Mouse (Mus musculus): ENCODE data around the gene Rph3a. TPM values are rescaled to one million over a fixed set of nuclear protein-coding genes. Genes with fewer than 3 reads are reported as not detected.

The Rph3a gene
- polyA plus RNA-seq, 1 experiment from 2014 or later: 0.13 TPM

DNA sequence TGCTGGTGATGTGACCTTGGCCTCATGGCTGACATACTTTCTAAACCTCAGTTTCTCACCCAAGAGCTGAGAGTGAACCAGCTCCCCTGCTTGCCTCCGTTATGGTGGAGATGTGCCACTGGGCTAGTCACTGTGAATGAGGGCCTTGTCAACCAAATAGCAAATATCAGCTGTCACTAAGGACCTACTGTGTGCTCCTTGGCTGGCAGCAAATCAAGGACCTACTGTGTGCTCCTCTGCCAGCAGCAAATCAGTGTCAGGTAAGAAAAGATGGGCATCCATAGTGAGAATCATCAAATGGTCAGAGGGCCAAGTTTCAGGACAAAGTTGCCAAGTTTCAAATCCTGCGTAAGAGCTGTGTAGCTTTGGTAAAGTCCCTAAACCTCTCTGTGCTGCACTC, 4.6 kb upstream of the Rph3a start:
- no peak overlapping the region for H3K4me2 ChIP-seq (ENCODE audit: low read depth, low read length)
- 0 out of 2 replicates have a peak, but pooled peaks cover 2% of the 10 kb centered on the region for H3K27me3 ChIP-seq (replicated peaks; ENCODE audit: control insufficient read depth, insufficient read depth, low read length)
- WGBS: 91% methylated on average over 2 of the region's 2 CpGs
- no peak overlapping the region for H3K9ac ChIP-seq (ENCODE audit: low read depth, low read length)
- no peak for ATAC-seq
- no peaks in the 10 kb centered on the region for H3K4me1 ChIP-seq (ENCODE audit: control insufficient read depth, insufficient read depth, low read length)
- no peaks in the 10 kb centered on the region for H3K9me3 ChIP-seq (ENCODE audit: control insufficient read depth, low read length)
- no peak overlapping the region for H3K27ac ChIP-seq (ENCODE audit: low read length)
- H3K4me3 ChIP-seq (ENCODE audit: low read length): no peak overlapping the region
- H3K36me3 ChIP-seq (ENCODE audit: control insufficient read depth, insufficient read depth, low read length): no peaks in the 10 kb centered on the region

DNA sequence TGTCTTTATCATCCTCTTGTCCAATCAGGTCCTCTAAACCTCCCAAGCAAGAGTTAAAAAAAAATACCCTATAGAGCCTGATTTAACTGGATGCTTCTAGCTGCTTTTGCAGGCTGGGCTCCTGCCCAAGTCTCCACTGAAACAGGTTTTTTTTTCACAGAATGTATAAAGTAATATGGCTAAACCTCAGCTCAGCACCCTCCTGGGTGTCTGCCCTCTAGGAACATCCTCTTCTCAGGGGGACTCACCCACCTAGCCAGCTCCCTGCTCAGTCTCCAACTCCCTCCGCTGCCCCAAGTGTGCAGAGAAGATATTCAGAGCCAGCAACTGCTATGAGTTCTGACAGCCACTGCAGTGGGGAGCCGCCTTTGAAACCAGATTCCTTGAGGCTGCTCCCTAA, 2.1 kb upstream of the Rph3a start:
- H3K27me3 ChIP-seq (replicated peaks; ENCODE audit: control insufficient read depth, insufficient read depth, low read length): peaks cover 6% of the 10 kb centered on the region; the same call in 1 of the 2 replicates
- no peak overlapping the region for H3K4me2 ChIP-seq (ENCODE audit: low read depth, low read length)
- WGBS: 18% methylated on average over 2 of the region's 2 CpGs
- no peaks in the 10 kb centered on the region for H3K4me1 ChIP-seq (ENCODE audit: control insufficient read depth, insufficient read depth, low read length)
- H3K27ac ChIP-seq (ENCODE audit: low read length): no peak overlapping the region
- no peaks in the 10 kb centered on the region for H3K9me3 ChIP-seq (ENCODE audit: control insufficient read depth, low read length)
- no peak for ATAC-seq
- no peak overlapping the region for H3K9ac ChIP-seq (ENCODE audit: low read depth, low read length)
- H3K36me3 ChIP-seq (ENCODE audit: control insufficient read depth, insufficient read depth, low read length): no peaks in the 10 kb centered on the region
- H3K4me3 ChIP-seq (ENCODE audit: low read length): no peak overlapping the region

DNA sequence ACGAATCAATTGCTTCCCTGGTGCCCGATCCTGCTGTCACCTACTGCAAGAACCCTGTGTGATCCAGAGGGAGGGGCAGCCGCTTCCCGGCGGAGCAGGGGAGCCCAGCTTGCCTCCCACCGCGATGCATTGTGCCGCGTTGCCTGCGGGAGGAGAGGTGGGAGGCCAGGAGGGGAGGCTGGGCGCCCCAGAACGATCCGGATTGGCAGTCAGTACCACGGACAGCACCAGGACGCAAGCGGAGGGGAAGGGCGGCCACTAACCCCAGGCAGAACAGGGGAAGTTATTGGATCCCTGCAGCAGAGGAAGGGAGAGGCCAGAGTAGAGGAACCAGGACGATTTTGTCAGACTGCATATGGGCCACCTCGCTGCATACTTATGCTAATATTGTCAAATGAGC, 486 bp downstream of the Rph3a start:
- H3K9ac ChIP-seq (ENCODE audit: low read depth, low read length): no peak overlapping the region
- H3K4me2 ChIP-seq (ENCODE audit: low read depth, low read length): no peak overlapping the region
- under 1% methylated on average over 19 of the region's 19 CpGs for WGBS
- H3K4me3 ChIP-seq (ENCODE audit: low read length): no peak overlapping the region
- no peaks in the 10 kb centered on the region for H3K9me3 ChIP-seq (ENCODE audit: control insufficient read depth, low read length)
- ATAC-seq: no peak
- H3K27ac ChIP-seq (ENCODE audit: low read length): no peak overlapping the region
- peaks cover 6% of the 10 kb centered on the region; the same call in 1 of the 2 replicates for H3K27me3 ChIP-seq (replicated peaks; ENCODE audit: control insufficient read depth, insufficient read depth, low read length)
- no peaks in the 10 kb centered on the region for H3K4me1 ChIP-seq (ENCODE audit: control insufficient read depth, insufficient read depth, low read length)
- H3K36me3 ChIP-seq (ENCODE audit: control insufficient read depth, insufficient read depth, low read length): no peaks in the 10 kb centered on the region

DNA sequence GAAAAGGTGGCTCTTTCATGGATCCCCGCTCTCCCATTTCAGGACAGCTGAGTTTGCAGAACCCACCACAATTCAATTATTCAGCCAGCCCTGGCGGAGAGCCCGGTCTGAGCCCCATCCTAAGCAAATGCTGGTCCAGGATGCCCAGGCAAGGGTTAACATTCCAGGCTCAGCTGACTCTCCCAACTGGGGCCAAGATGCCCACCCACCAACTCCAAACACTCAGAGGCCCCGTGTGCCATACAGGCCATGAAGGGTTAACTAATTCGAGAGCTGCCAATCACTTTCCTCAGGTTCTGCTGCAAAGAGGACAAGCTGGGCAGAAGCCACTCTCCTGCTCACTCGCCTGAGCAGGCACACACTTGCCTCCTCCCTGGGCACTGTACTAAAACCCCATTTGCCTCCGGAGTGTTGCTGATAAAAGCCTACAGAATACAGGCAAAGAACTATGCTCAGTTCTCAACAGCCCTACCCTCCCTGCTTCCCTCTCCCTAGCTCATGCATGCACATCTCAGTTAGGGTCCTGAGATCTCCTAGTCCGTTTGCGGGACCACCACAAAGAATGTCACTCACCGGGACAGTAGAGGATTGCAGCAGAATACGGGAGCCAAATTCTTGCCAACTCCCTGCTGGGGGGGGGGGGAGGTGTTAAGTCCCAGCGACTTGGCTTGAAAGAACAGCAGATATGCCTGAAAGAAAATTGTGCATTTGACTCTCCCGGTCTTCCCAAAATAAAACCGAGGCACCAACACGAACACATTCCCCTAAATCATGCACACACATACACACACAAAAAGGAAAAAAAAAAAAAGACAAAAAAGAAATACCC, 1.3 kb downstream of the Rph3a start:
- no peak for ATAC-seq
- H3K36me3 ChIP-seq (ENCODE audit: control insufficient read depth, insufficient read depth, low read length): no peaks in the 10 kb centered on the region
- 16% methylated on average over 15 of the region's 15 CpGs for WGBS
- no peak overlapping the region for H3K27ac ChIP-seq (ENCODE audit: low read length)
- no peak overlapping the region for H3K9ac ChIP-seq (ENCODE audit: low read depth, low read length)
- H3K4me1 ChIP-seq (ENCODE audit: control insufficient read depth, insufficient read depth, low read length): no peaks in the 10 kb centered on the region
- H3K4me2 ChIP-seq (ENCODE audit: low read depth, low read length): no peak overlapping the region
- peaks cover 4% of the 10 kb centered on the region; the same call in 1 of the 2 replicates for H3K27me3 ChIP-seq (replicated peaks; ENCODE audit: control insufficient read depth, insufficient read depth, low read length)
- no peak overlapping the region for H3K4me3 ChIP-seq (ENCODE audit: low read length)
- no peaks in the 10 kb centered on the region for H3K9me3 ChIP-seq (ENCODE audit: control insufficient read depth, low read length)

DNA sequence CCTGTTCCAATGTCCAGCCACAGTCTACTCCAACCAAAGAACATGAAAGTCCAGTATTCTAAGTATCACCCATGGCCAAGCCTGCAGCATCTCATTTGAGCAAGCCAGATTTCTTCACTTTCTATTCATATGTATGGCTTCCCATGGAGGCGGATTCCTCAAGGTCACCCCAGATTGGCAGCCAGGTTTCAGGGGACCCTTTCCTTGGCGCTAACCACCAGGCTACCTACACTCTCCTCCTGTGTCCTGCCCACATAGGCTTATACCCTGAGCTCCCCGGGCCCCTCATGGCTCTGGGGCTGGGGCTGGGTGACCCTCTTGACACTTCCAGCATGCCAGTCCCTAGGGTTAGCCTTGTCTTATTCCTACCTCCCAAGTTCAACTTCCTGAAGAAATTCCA, 2.3 kb downstream of the Rph3a start:
- Histone ChIP-seq H3K4me3 (ENCODE audit: low read length) (no peak overlapping the region), H3K9me3 (ENCODE audit: control insufficient read depth, low read length) (no peaks in the 10 kb centered on the region), H3K27me3 (replicated peaks; ENCODE audit: control insufficient read depth, insufficient read depth, low read length) (peaks cover 4% of the 10 kb centered on the region; the same call in 1 of the 2 replicates), H3K36me3 (ENCODE audit: control insufficient read depth, insufficient read depth, low read length) (no peaks in the 10 kb centered on the region), H3K9ac (ENCODE audit: low read depth, low read length) (no peak overlapping the region), H3K4me1 (ENCODE audit: control insufficient read depth, insufficient read depth, low read length) (no peaks in the 10 kb centered on the region), H3K27ac (ENCODE audit: low read length) (no peak overlapping the region), H3K4me2 (ENCODE audit: low read depth, low read length) (no peak overlapping the region)
- 76% methylated on average over 3 of the region's 3 CpGs for WGBS
- no peak for ATAC-seq

DNA sequence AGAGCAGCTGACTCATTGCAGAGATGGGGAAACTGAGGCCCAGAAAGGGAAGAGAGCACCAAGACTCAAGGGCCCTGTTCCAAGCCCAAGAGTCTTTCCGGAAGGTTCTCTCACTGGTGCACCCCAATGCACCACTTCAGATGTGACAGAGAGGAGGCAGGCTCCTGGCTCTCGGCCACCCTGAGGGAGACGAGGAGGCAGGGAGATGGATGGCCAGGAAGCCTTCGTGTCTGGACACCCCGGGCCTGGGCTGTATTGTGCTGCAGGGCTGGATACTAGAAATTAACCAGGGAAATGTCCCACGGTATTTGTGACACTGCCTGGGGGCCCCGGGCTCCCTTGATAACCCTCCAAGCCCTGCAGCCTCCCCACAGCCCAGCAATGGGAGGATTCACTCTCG, 2.8 kb downstream of the Rph3a start:
- ATAC-seq: no peak
- Histone ChIP-seq H3K4me2 (ENCODE audit: low read depth, low read length) (no peak overlapping the region), H3K9me3 (ENCODE audit: control insufficient read depth, low read length) (no peaks in the 10 kb centered on the region), H3K27ac (ENCODE audit: low read length) (no peak overlapping the region), H3K27me3 (replicated peaks; ENCODE audit: control insufficient read depth, insufficient read depth, low read length) (peaks cover 4% of the 10 kb centered on the region; the same call in 1 of the 2 replicates), H3K4me1 (ENCODE audit: control insufficient read depth, insufficient read depth, low read length) (no peaks in the 10 kb centered on the region), H3K9ac (ENCODE audit: low read depth, low read length) (no peak overlapping the region), H3K36me3 (ENCODE audit: control insufficient read depth, insufficient read depth, low read length) (no peaks in the 10 kb centered on the region), H3K4me3 (ENCODE audit: low read length) (no peak overlapping the region)
- WGBS: 73% methylated on average over 8 of the region's 8 CpGs

DNA sequence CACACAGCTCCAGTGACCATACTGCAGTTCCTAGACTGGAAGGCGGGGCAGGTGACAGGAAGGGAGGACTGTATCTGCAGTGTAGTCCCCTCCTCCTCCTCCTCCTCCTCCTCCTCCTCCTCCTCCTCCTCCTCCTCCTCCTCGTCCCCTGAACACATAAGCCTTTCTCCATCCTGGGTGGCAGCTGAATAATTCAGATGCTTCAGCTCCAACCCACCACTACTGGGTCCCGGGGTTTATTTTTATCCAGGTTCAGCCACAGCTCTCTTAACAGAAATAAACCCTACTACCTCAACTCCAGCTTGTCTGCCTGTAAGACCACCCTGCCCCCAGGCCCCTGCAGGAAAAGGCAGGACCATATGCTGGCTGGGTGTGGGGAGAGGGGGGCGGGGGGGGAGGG, 3.7 kb downstream of the Rph3a start:
- Histone ChIP-seq H3K27me3 (replicated peaks; ENCODE audit: control insufficient read depth, insufficient read depth, low read length) (peaks cover 4% of the 10 kb centered on the region; the same call in 1 of the 2 replicates), H3K27ac (ENCODE audit: low read length) (no peak overlapping the region), H3K9ac (ENCODE audit: low read depth, low read length) (no peak overlapping the region), H3K4me3 (ENCODE audit: low read length) (no peak overlapping the region), H3K4me2 (ENCODE audit: low read depth, low read length) (no peak overlapping the region), H3K36me3 (ENCODE audit: control insufficient read depth, insufficient read depth, low read length) (no peaks in the 10 kb centered on the region), H3K4me1 (ENCODE audit: control insufficient read depth, insufficient read depth, low read length) (no peaks in the 10 kb centered on the region), H3K9me3 (ENCODE audit: control insufficient read depth, low read length) (no peaks in the 10 kb centered on the region)
- 53% methylated on average over 3 of the region's 4 CpGs for WGBS
- no peak for ATAC-seq

DNA sequence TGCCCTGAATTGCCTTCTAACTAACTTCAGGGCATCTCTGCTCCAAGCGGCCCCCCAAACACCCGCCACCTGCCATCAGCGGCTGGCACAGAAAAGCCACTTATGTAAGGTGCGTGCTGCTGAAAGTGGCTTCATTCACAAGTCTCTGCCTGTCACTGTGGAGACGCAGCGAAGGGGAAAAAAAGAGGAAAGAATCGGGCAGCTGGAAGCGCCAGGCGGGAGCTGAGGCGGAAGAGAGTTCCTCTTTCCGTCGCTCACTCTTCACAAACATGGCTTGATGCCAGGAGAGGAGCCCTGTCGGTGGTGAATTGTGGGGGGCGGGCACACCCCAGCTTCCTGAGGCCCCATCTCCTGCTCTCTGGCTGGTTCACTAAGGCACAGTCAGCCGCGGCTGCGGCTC, 6.1 kb downstream of the Rph3a start:
- WGBS: 32% methylated on average over 17 of the region's 17 CpGs
- peaks cover 4% of the 10 kb centered on the region; the same call in 1 of the 2 replicates for H3K27me3 ChIP-seq (replicated peaks; ENCODE audit: control insufficient read depth, insufficient read depth, low read length)
- ATAC-seq: no peak
- H3K4me3 ChIP-seq (ENCODE audit: low read length): no peak overlapping the region
- H3K9me3 ChIP-seq (ENCODE audit: control insufficient read depth, low read length): no peaks in the 10 kb centered on the region
- H3K4me2 ChIP-seq (ENCODE audit: low read depth, low read length): no peak overlapping the region
- H3K36me3 ChIP-seq (ENCODE audit: control insufficient read depth, insufficient read depth, low read length): no peaks in the 10 kb centered on the region
- H3K9ac ChIP-seq (ENCODE audit: low read depth, low read length): no peak overlapping the region
- no peaks in the 10 kb centered on the region for H3K4me1 ChIP-seq (ENCODE audit: control insufficient read depth, insufficient read depth, low read length)
- no peak overlapping the region for H3K27ac ChIP-seq (ENCODE audit: low read length)

DNA sequence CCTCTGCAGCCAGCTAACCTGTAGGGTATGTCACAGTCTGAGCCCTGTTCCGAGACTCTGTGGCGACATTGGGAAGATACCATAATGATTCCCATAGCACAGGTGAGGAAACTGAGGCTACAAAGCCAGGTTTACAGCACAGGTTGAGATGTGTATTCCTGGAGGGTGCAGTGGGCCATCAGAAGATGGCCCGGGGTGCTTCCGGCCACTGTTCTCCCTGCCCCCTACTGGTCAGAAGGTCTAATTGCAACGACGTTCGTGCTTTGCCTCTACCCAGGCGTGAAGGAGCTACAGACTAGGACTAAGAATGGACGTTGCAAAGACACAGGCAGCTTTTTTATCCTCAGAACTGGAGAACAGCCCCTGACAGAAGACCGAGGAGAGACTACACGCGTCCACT, 10.3 kb downstream of the Rph3a start:
- H3K4me2 ChIP-seq (ENCODE audit: low read depth, low read length): no peak overlapping the region
- no peaks in the 10 kb centered on the region for H3K4me1 ChIP-seq (ENCODE audit: control insufficient read depth, insufficient read depth, low read length)
- H3K36me3 ChIP-seq (ENCODE audit: control insufficient read depth, insufficient read depth, low read length): no peaks in the 10 kb centered on the region
- 39% methylated on average over 12 of the region's 12 CpGs for WGBS
- no peaks in the 10 kb centered on the region for H3K9me3 ChIP-seq (ENCODE audit: control insufficient read depth, low read length)
- no peak overlapping the region for H3K4me3 ChIP-seq (ENCODE audit: low read length)
- no peak overlapping the region for H3K27ac ChIP-seq (ENCODE audit: low read length)
- H3K9ac ChIP-seq (ENCODE audit: low read depth, low read length): no peak overlapping the region
- H3K27me3 ChIP-seq (replicated peaks; ENCODE audit: control insufficient read depth, insufficient read depth, low read length): no peaks in the 10 kb centered on the region
- ATAC-seq: no peak

DNA sequence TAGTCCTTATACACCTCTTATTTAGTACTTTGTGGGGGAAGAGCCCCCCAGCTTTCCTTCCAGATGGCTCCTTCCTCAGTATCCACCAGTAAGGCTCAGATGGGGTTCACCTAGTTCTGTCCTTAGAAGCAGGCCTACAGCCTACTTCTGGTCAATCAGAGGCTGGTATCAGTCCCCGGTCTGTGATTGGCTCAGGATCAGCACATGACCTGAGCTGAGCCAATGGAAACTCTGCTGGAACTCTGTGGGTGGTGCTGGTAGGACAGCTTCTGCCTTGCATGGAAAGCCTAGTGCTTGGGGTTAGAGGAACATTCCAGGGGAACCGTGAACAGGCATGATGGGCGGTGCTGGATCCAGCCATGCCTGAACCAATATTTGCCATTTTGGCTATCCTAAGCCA, 21.5 kb downstream of the Rph3a start:
- H3K27ac ChIP-seq (ENCODE audit: low read length): no peak overlapping the region
- no peaks in the 10 kb centered on the region for H3K9me3 ChIP-seq (ENCODE audit: control insufficient read depth, low read length)
- H3K4me2 ChIP-seq (ENCODE audit: low read depth, low read length): no peak overlapping the region
- H3K4me1 ChIP-seq (ENCODE audit: control insufficient read depth, insufficient read depth, low read length): no peaks in the 10 kb centered on the region
- H3K9ac ChIP-seq (ENCODE audit: low read depth, low read length): no peak overlapping the region
- no peaks in the 10 kb centered on the region for H3K27me3 ChIP-seq (replicated peaks; ENCODE audit: control insufficient read depth, insufficient read depth, low read length)
- ATAC-seq: no peak
- no peak overlapping the region for H3K4me3 ChIP-seq (ENCODE audit: low read length)
- WGBS: 85% methylated on average over 3 of the region's 3 CpGs
- H3K36me3 ChIP-seq (ENCODE audit: control insufficient read depth, insufficient read depth, low read length): no peaks in the 10 kb centered on the region

All from intestine, embryonic 16.5 days (tissue).